Mouse (Mus musculus) right cerebral cortex, postnatal 14 days (tissue): ENCODE data around the gene Tln2.

ENCODE experiments used
- DNase-seq: peaks from one replicate; pipeline ENCODE4 v3.0.0; 2022

Tln2 gene

DNA sequence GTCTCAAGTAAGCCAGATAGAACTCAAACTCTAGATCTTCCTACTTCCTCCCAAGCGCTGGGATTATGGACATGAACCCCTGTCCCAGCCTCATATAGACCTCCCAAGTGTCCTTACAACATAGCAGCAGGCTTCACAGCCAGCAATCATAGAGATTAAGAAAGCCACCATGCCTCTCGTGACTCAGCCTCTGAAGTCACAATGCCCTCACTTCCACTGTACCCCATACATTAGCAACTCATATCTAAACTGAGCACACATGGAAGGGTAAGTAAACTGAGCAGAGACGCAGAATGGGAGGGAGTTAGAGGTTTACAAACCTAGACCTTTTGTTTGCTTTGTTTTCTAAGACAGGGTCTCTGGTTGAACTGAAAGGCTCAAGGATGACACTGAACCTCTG, 13.7 kb downstream of the Tln2 start:
- DNase-seq: no peak

DNA sequence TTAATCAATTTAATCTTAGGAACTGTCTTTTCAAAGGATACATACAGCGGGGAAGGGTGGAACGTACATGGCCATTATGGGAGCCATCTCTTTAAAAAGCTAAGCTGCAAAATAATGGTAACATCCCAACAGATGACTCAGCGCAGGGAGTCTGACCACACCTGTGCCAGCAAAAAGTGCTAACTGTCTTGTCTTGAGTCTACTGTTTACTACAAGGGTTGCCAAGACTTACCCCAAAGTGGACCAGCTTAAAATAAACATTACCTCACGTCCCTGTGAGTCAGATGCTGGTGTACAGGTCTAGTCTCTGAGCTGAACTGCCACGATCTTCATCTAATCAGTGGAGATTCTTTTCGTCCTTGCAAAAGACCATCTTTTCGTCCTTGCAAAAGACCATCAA, 14.7 kb downstream of the Tln2 start:
- DNase-seq: no peak

GRCm38 (mm10) chr9:67541948-67542347, 17.6 kb downstream of the Tln2 start:
- no peak for DNase-seq

DNA sequence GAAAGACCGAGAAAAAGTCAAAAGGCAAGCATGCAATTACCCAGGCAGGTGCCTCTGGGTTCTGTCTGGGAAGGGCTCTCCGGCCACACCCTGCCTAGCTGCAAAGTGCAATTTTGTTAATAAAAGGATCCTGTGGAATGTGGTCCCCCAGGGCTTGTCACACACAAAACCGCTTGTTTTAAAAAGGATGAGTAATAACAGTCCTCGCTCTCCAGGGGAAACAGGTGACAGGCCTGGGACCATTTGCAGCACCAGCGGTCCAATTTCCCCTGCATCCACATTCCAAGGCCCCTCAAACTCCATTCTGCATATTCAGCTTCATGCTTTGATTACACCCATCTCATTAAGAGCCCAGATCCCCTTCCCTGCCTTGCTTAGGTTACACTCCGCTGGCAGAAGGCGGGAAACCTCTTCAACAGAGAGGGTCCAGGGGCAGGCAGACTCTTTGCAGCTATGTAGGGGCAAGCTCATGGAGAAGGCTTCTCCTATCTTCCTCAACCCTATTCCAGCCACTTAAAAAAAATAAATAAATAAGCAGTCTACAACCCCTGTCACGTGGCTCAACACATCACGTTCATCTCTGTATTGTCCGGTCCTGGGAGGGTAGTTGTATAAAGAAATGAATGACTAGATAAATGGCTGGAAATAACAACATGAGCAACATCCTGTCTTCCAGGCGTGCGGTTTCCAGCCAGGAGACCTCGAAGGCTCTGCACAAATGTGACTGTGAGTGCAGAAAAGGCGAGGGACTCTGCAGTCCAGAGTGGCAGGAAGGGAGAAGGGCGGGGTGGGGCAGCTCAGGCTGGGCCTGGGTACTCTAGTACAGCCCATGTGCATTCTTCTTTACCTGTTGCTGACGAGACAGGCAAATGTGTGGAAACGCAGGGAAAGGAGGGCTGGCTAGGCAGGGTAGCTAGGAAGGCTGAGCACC, 19.5 kb downstream of the Tln2 start:
- DNase-seq: no peak

- DNase-seq: no peak
Measured at GRCm38 (mm10) chr9:67534420-67534819, 25.1 kb downstream of the Tln2 start.

DNA sequence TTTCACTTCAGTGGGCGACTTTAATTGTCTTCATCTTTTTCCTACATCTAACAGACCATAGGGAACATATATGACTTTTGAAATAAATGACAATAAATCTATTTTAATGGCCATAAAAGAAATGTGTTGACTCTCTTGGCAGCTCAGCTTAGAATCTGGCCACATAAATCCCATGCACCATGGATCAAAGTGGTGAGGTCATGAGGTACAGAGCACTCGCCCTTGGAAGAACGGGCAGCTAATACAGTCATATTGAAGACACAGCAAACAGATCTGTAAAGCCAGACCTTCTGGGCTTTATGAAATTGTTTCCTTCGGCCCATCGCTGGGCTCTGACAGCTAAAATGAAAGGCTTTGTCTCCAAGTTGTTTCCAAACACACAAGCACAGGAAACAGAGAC, 26.2 kb downstream of the Tln2 start:
- no peak for DNase-seq

DNA sequence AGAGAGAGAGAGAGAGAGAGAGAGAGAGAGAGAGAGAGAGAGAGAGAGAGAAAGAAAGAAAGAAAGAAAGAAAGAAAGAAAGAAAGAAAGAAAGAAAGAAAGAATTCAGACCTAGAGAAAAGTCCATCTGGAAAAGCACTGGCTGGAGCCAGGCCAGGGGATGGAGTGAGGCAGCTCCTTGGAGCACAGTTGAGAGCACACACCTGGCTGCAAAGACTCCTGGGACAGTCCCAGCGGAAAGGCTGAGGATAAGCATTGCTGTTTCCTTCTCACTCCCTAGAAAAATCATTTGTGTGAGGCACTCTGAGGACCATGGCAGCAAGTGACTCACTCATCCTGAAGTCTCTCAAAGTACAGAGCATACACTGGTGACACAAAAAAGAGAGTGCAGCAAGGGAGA, 26.9 kb downstream of the Tln2 start:
- DNase-seq: no peak

- DNase-seq: no peak
Measured at GRCm38 (mm10) chr9:67529600-67529999, 29.9 kb downstream of the Tln2 start.

DNA sequence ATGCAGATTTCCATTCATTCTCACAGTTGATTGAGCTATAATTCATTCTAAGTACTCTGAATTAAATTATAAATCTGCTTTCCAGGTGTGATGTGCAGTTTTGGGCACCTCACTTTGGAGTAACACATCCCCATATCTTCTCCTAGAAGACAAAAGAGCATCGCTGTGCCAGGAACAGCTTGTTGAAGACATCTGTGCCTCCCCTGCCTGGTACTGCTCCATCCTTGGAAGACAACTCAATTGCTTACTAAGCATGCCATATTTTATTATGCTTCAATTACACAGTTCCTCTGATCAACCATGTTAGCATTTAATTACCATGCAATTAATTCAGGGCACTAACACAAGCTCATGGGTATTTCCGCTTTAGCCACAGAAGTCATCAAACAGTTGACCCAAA, 31.8 kb downstream of the Tln2 start:
- DNase-seq: no peak

DNA sequence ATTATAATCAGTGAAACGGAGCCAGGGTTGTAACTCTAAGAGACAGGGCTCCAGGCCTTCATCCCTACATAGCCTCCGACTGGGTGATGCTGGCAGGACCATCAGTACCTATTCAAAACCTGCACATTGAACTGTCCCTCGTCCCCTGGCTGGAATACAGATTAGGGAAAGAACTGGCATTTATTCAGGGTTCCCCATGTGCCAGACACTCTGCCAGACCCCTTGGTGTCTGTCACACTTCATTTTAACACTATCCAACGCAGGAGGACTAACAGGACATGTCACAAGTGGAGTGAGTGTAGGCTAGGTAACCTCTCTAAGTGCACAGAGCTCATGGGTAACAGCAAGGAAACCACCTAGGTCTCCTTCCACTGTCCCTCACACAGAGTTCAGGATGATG, 37.8 kb downstream of the Tln2 start:
- no peak for DNase-seq

- DNase-seq: no peak
Measured at GRCm38 (mm10) chr9:67509510-67509909, 50.0 kb downstream of the Tln2 start.

GRCm38 (mm10) chr9:67504669-67505260, 54.7 kb downstream of the Tln2 start:
- DNase-seq: no peak

DNA sequence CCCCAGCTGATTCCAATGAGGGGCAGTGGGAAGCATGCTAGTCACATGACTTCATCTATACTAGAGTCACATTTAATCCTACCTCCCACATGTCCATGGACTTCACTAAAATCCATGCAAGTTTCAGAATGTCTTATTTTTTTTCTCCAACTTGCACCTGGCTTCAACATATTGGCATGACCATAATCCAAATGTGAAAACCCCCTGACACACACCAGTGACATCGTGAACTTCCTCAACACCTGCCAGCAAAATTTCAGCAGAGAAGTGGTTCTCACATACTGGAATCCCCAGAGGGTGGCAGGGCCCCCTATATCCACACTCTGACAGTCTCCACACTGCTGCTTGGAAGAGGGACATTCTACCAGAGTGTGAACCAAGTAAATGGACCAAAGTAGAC, 57.7 kb downstream of the Tln2 start:
- DNase-seq: no peak

- DNase-seq: no peak
Measured at GRCm38 (mm10) chr9:67496368-67496767, 63.1 kb downstream of the Tln2 start.

DNA sequence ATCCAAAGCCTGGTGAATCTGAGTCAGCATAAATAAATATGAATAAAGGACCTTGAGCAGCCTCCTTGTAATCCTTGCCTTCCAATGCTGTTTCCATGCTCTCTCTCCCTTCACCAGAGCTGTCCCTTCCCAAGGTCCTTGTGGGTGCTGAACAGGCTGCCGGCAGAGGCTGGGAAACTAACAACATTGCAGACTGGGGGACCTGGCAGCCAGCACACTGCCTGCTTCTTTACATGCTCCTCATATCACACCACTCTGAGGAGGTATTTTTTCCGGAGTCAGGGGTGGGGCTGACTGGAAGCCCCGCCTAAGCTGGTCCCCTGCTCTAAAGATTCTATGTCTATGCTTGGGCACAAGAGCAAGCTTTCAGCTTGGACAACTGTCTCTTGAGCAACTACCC, 64.2 kb downstream of the Tln2 start:
- no peak for DNase-seq

DNA sequence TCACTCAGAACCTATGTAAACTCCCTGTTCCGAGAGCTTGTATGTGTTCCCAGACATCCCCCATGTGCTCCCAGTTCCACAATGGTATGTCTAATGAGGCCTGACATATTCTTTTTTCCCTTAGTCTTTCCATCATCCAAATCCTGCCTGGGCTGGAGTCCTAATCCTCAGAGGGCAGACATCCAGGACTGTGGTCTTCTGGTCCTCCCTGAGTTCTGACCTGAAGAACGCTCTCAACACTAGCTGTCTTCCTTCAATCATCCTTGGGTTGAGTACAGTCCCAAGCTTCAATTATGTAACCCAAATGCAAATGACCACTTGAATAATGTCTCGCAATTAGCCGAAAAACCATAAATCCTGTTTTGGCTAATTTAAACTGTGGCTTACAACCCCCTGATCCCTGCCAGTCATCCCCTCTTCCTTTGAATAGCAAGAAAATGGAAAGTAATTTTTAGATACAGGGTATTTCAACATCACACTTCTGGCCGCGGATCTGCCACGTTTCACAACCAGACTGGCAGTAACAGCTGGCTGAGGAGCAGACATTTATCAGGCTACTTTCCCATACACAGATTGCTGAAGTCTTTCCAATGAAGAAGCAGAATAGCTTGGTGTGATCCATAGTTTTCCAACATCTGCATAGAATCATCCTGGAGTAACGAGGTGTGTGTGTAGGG, 65.5 kb downstream of the Tln2 start:
- DNase-seq: peak; percentile 20

GRCm38 (mm10) chr9:67489370-67489769, 70.1 kb downstream of the Tln2 start:
- no peak for DNase-seq

GRCm38 (mm10) chr9:67486621-67487020, 72.9 kb downstream of the Tln2 start:
- no peak for DNase-seq

DNA sequence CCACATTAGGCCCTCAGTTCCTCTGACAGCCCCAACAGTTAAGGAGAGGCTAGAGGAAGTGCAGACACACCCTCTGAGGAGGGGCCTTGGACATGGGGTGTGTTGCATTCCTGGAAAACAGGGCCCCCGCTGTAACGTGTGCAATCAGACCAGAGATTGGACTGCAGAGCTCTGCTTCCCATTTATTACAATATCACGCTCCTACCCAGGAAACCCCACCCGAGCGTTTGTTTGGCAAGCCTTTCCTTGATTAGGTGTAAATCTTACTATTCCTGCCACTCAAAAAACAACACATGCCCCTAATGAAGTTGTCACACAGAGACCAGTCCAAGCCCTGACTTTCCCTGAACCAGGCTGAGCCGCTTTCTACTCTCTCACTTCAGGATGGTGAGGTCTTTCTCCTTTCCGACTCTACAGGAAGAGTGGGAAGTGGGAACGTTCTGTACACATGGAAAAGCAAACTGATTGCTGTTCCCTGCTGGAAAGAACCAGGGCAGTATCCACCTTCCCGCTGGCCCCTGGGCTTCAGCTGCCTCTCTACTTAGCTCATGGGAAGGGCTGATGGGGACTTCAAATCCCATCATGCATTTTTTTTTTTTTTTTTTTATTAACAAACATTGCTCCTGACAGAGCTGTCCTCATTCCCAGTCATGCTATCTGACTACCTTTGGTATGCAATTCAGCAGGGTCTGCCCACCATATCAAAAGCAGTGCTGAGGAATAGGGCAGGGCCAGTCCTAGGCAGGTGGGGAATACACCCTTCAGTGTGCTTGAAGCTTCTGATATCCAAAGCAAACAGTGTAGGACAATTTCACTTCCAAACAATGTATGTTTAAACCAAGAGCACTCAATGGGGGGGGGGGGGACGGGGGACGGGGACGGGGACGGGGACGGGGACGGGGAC, 74.1 kb downstream of the Tln2 start:
- no peak for DNase-seq

DNA sequence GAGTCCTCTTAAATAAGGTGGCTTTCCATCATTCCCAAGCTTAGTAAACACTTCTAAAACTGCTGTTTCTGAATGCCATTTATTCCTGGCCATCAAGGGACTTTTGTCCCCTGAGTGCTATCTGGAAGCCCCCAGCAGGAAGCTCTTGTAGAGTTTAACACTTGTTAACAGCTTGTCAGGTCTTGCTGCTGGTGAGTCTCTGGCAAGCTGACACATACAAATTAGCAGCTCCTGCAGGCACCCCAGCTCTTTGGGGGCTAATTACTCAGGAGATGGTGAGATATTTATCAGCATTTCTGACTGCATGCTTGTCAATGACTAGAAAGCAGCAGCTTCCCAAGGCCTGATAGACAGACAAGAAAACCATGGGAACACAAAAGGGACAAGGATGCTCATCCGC, 77.2 kb downstream of the Tln2 start:
- no peak for DNase-seq

DNA sequence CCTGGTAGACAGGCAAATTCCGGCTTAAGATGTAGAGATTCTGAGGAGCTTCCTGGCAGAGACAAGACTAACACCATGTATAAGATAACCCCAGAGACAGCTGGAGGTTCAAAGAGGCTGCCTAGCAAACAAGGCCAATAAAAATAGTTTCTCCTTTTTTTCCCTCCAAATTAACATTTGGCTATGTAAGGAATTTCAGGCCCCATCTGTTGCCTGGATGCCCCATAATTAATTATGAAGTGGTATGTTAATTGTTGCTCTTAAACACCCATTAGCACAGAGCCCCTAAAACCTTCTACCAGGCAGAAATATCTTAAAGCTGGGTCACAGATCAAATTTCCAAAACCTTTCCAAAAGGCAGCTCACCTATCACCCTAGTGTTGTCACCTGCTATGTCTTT, 77.7 kb downstream of the Tln2 start:
- no peak for DNase-seq

GRCm38 (mm10) chr9:67477445-67477844, 82.1 kb downstream of the Tln2 start:
- DNase-seq: no peak

DNA sequence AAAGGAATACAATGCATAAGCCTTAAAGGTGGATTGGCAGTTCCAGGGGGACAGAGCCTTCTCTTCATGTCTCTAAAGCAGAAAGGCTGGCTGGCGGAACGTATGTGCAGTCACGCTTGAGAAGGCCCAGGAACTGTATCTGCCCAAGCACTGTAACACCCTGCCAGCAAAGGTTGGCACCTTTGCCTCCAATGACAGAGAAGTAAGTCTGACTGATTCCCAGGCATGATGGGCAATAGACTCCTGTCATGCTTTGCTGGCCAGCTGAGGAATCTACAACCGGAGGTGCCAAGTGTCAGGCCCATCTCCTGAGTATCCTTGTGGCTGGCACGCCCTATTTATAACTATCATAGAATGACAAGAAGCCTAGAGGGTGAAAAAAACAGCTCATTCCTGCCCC, 83.3 kb downstream of the Tln2 start:
- DNase-seq: no peak
